Mouse (Mus musculus): ENCODE data around the gene Ucp3. TPM values are rescaled to one million over a fixed set of nuclear protein-coding genes. Genes with fewer than 3 reads are reported as not detected.

Gene Ucp3
- not detected for polyA plus RNA-seq (2017; shearing (Covaris generic))

DNA sequence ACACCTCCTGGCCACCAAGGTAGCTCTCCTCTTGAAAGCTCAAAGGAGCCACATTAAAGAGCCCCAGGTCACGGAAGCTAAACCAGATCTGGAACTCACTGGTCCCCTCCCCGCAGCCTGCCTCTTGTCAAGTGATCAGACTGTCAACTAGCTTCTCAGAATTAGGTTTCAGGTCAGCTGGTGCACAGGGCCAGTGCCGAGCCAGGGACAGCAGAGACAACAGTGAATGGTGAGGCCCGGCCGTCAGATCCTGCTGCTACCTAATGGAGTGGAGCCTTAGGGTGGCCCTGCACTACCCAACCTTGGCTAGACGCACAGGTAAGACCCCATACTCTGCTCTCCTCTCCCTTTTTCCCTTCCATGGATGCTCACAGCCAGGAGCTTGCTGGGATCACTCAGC is at the start of gene Ucp3:
Ucp3 (plus strand) TSS at position 214 of the 400 bp plus-strand sequence.
- no peak for ATAC-seq

- ATAC-seq: no peak
Observed at GRCm38 (mm10) chr7:100425795-100426194, 47.0 kb upstream of the Ucp3 start.

- ATAC-seq: peak; percentile 45
Observed at GRCm38 (mm10) chr7:100429102-100429501, 43.7 kb upstream of the Ucp3 start.

- ATAC-seq: no peak
Observed at GRCm38 (mm10) chr7:100429911-100430310, 42.9 kb upstream of the Ucp3 start.

- no peak for ATAC-seq
Observed at GRCm38 (mm10) chr7:100431103-100431502, 41.7 kb upstream of the Ucp3 start.

DNA sequence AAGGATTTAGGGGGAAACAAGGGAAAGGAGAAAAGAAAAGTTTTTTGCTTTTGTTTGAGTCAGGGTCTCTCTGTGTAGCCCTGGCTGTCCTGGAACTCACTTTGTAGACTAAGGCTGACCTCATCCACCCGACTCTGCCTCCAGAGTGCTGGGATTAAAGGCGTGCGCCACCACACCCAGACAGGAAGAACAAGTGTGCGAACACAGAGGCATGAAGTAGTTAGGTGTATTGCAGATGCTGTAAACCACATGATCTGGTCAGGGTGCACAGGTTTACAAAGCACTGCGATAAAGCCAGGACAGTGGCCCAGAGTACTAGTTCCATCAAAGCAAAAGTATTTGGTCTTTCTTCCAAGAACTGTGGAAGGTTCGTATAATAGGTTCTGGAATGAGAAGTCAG is 39.5 kb upstream of the Ucp3 start:
- no peak for ATAC-seq

DNA sequence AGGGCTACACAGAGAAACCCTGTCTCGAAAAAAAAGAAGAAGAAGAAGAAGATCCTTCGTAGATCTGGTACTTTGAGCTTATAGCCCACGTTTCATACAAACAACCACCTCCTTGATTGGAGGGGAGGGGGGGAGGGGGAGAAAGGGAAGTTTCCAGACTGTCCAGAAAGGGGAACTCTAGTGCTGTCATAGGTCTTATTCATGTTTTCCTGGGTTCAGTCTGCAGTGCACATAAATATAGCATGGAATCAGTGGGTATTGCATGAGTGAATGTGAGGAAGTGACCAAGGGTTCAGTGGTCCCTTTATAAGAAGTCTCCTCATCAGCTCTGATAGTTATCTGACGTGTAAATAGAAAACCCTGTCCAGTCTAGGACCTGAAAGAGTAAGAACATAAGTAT is 29.1 kb upstream of the Ucp3 start:
- no peak for ATAC-seq

GRCm38 (mm10) chr7:100446271-100446670 is 26.5 kb upstream of the Ucp3 start:
- ATAC-seq: no peak

DNA sequence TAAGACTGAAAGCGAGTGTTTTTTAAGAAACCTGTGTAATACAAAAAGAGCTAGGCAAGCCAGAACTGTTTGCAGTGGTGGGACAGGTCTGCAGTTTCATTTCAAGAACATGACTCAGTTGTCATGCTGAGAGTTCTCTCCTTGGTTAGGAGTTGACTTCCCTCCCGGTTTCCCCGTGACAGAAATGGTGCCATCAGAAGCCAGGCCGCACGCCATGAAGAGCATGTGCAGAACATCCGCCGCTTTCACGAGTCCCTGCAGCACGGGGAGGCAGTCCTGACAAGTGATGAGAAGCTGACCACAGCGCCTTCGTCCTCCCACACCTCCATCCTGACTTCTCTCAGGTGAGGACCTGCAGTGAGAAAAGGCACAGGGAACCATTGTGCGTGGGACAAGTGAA is 24.3 kb upstream of the Ucp3 start:
- ATAC-seq: peak; percentile 7

DNA sequence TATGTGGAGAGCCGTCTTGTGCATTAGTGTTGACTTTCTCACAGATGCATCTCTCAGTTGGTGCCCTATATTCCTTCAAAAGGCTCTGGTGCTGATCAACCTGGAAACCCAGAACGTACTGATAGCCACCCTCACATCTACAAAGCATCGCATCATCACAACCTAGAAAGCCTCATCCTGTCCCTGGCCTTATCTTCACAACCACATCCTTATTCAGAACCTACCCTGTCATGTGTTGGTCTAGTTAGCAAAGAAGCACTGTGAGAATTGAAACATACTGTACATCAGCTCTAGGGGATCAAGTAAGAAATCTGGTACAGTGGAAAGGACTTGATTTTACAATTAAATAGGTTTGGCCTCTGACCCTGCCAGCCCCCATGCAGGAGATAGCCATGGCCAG is 23.8 kb upstream of the Ucp3 start:
- ATAC-seq: peak; percentile 99

DNA sequence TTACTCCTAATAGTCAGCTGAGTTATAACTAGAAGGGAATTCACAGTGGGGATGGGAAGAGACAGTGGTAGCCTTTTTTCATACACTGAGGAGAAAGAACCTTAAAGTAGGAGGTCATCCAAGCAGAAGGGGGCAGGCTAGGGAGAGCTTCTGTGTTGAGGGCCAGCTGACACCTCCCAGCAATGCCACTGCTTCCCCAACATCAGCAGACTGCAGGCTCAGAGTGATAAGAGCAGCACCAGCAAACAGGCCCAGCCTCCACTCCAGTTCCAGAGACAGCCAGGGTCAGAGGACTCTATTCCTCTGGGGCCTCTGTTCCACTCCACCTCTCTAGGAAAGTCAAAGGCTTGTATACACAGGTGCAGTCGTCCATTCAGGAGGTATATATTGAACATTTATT is 14.6 kb upstream of the Ucp3 start:
- ATAC-seq: no peak

- ATAC-seq: no peak
Observed at GRCm38 (mm10) chr7:100459862-100460261, 12.9 kb upstream of the Ucp3 start.

DNA sequence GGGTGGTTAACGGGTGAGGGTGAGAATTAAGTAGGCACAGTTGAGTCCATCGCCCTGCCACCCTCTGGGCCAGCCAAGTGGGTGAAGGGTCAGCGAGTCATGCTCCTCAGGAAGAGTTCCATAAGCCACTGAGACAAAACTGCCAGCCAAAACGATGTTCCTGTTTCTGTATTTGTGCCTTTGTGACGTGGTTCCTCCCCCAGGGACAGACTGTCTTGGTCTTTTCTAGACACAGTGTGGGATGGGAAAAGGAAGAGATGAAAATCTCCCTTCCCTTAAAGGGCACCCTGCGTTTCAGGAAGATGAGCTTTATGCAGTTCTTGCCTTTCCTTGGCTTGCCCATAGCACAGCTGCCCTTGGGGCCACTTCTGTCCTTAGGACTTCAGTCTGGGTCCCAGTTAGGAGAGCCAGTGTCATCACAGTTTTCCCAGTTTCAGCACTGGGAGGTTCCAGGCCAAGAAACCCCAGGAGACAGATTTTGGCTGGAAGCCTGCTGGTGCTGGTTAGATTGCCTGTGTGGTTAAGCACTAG is 11.1 kb upstream of the Ucp3 start:
- no peak for ATAC-seq

- ATAC-seq: no peak
Observed at GRCm38 (mm10) chr7:100463194-100463593, 9.6 kb upstream of the Ucp3 start.

- no peak for ATAC-seq
Observed at GRCm38 (mm10) chr7:100463757-100464156, 9.0 kb upstream of the Ucp3 start.

- ATAC-seq: no peak
Observed at GRCm38 (mm10) chr7:100464248-100464647, 8.5 kb upstream of the Ucp3 start.

- ATAC-seq: no peak
Observed at GRCm38 (mm10) chr7:100465248-100465647, 7.5 kb upstream of the Ucp3 start.

- ATAC-seq: no peak
Observed at GRCm38 (mm10) chr7:100465656-100466309, 7.0 kb upstream of the Ucp3 start.

- ATAC-seq: no peak
Observed at GRCm38 (mm10) chr7:100466781-100467510, 5.8 kb upstream of the Ucp3 start.

DNA sequence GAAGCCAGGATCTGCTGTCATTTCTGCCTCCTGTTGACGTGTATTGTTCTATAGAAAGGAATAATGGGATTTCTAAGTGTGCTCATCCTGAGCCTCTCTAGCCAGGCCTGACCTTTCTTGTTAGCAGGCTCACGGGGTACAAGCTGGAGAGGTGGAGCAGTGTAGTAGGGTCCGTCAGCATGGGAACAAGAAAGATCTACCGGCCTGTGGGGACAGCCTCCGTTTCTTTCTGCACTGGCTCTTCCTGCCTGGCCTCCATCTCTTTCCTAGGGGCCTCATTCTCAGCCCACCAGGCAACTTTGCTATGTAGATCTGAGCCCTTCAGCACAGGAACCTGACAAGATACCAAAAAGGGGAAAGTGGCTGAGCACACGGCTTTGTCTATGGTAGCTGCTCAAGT is 4.0 kb upstream of the Ucp3 start:
- no peak for ATAC-seq

GRCm38 (mm10) chr7:100469502-100469901 is 3.3 kb upstream of the Ucp3 start:
- no peak for ATAC-seq

DNA sequence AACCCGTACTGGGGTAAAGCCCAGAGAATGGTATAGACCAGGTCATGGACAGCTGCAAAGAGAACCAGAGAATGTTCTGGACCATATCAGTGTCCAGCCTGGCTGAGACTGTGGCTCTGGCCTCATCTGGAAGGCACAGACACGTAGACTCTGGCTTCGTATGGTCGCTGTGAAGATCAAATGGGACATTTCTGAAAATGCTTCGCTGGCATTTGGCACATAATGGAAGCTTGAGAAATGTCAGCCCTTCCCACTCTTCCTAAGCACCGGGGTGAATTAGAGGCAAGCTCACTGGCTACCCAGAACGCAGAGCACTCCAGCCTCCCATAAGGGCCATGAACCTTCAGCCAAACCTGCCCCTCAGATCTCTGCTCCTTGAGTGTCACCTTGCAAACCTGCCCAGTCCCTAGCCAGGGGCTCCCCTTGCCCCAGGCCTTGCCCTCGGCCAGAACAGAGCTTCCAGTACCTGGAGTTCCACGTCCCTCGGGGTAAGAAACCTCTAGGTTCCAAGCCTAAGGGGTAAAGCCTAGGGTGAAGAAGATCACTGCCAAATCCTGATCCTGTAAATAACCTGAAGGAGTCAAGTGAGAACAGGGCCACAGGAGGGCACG is 1.9 kb upstream of the Ucp3 start:
- no peak for ATAC-seq

- no peak for ATAC-seq
Observed at GRCm38 (mm10) chr7:100471407-100471797, 1.4 kb upstream of the Ucp3 start.
